Mouse (Mus musculus) limb, embryonic 10.5 days (tissue): Measurements from ENCODE around the gene Cdkl5. TPM values are rescaled to one million over a fixed set of nuclear protein-coding genes. Genes with fewer than 3 reads are reported as not detected.

ENCODE experiments used
- DNase-seq: peaks from one replicate; pipeline ENCODE4 v3.0.0-alpha.2; 2017; ENCODE audit warnings: low spot score
- H3K27ac ChIP-seq: fragments of 300-500 bp; sonication (generic); 2 replicates; pipeline ENCODE4 v1.5.1; 2016; ENCODE audit warnings: mild to moderate bottlenecking
- H3K27me3 ChIP-seq: fragments of 300-500 bp; sonication (generic); 2 replicates; pipeline ENCODE4 v1.6.1; 2016; ENCODE audit warnings: low read depth, mild to moderate bottlenecking; ENCODE audit not compliant: poor library complexity, severe bottlenecking
- H3K36me3 ChIP-seq: fragments of 300-500 bp; sonication (generic); 2 replicates; pipeline ENCODE4 v1.6.1; 2016; ENCODE audit warnings: mild to moderate bottlenecking, moderate library complexity
- H3K4me1 ChIP-seq: fragments of 300-500 bp; sonication (generic); 2 replicates; pipeline ENCODE4 v1.6.1; 2016
- H3K4me3 ChIP-seq: fragments of 300-500 bp; sonication (generic); 2 replicates; pipeline ENCODE4 v1.5.1; 2016; ENCODE audit warnings: mild to moderate bottlenecking, moderate library complexity
- H3K9me3 ChIP-seq: fragments of 300-500 bp; sonication (generic); replicated peaks from 2 replicates; pipeline ENCODE4 v1.6.1; 2016; ENCODE audit warnings: mild to moderate bottlenecking
- WGBS: fragments of 180-500 bp; shearing (Covaris S2); methylation state at CpG from one replicate; pipeline ENCODE4 v1.1.7; 2016; 5-methylcytosine and 5-hydroxymethylcytosine counted together
- polyA plus RNA-seq: library from polyadenylated mRNA; unstranded; fragments of >200 nt; fragmentation: Nextera tagmentation; extraction: Ambion mirVana; gene quantifications from 2 replicates; pipeline ENCODE4 v1.2.1, GENCODE M21; 2016

The Cdkl5 gene
- polyA plus RNA-seq, 1 experiment from 2014 or later = 1.4 TPM

DNA sequence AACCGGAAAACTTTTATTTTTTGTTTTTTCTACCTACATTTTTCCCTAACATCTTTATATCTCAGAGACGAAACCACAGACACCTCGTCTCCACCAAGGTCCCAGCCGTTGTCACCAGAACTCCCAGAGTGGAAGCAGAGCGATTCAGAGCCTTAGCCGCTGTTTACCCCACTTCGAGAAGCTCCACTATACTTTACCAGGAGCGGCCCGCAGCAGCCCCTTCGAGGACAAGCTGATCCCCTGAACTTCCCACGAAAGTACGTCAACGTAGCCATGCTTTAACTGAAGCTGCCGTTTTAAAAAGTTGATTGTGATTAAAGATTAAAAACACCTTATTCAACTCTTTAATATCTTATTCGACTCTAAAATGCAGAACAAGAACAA, 228.3 kb downstream of the Cdkl5 start:
- H3K27ac ChIP-seq = no peak overlapping the region
- H3K27me3 ChIP-seq = peaks cover 90% of the 10 kb centered on the region

DNA sequence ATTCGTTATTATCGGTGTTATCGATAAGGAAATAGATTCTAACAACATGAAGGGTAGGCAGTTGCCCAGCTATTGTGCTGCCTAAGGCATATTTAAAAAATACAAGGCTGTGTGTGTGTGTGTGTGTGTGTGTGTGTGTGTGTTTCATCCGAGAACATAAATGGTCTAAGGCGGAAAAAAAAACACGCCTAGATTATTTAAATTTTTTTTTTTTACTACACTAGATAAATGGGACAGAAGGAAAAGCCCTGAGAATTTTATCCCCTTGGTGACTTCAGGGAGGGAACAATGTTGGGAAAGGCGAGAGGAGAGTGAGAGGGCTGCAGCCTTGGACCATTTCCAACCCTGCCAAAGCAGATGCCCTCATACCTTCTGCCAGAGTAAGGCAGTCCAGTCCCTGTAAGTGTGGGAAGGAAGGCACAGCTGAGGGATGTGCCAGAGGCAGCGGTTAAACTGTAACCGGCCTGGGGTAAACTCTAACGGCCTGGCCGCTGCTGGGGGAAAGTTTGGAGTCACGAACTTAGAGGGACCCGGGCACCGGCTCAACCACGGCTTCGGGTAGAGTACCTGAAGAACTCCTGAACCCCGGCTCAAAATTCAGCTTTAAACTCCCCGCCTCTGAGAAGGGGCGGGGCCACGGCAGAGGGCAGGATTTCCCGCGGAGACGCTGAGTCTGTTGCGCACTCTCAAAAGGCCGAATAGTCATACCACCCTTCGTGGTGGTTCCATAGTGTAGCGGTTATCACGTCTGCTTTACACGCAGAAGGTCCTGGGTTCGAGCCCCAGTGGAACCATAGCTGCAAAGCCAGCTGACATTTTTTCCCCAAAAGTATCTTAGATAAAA, 228.9 kb downstream of the Cdkl5 start:
- no peak overlapping the region for H3K27ac ChIP-seq
- 23% methylated on average over 30 of the region's 30 CpGs for WGBS
- peak overlapping the region; percentile 54 for H3K4me3 ChIP-seq
- no peaks in the 10 kb centered on the region for H3K36me3 ChIP-seq
- peak; percentile 88 for DNase-seq
- no peaks in the 10 kb centered on the region for H3K9me3 ChIP-seq
- H3K4me1 ChIP-seq = no peaks in the 10 kb centered on the region
- peaks cover 90% of the 10 kb centered on the region for H3K27me3 ChIP-seq

More for the DNA sequence above, 228.3 kb downstream of the Cdkl5 start:
- Histone ChIP-seq H3K4me1 (no peaks in the 10 kb centered on the region), H3K4me3 (peak overlapping the region; percentile 54), H3K9me3 (no peaks in the 10 kb centered on the region), H3K36me3 (no peaks in the 10 kb centered on the region)
- DNase-seq = no peak
- 29% methylated on average over 15 of the region's 15 CpGs for WGBS

DNA sequence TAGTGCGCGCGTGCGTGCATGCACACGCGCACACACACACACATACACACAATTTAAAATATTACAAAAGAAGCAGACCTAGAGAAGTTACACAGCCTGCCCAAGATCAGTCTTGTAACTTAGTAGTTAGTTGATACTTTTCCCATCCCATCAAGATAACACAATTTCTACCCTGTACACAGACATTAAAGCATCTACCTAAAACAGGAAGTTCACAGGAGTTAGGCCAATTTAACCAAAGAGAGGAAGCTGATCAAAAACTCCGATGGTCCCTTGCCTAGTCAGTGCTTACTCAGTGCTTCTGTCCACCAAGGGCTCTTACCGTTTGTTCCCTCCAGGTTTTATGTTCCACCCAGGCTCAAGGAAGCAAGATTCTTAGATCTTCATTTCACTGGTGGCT, 243.7 kb downstream of the Cdkl5 start:
- H3K27me3 ChIP-seq = peaks cover 78% of the 10 kb centered on the region
- no peak overlapping the region for H3K4me3 ChIP-seq
- H3K4me1 ChIP-seq = no peaks in the 10 kb centered on the region
- 96% methylated on average over 8 of the region's 8 CpGs for WGBS
- H3K9me3 ChIP-seq = no peaks in the 10 kb centered on the region
- DNase-seq = no peak
- H3K36me3 ChIP-seq = no peaks in the 10 kb centered on the region
- H3K27ac ChIP-seq = no peak overlapping the region

DNA sequence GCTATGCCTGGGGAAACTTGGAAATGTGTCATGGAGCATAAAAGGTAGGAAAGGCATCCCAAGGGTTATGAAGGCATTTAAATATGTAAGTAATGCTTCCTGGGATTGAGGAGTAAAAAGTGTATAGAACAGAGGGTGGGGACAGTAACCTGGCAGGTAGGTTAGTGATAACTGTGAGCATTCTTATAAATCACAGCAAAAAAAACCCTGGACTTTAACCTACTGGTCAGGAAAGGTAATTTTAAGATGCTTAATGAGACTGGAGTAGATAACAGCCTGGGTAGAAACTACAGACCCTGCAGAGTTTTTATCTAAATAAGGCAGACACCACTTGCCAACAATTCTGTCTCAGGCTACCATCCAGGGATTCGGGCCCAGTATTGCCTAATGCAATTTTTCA, 245.9 kb downstream of the Cdkl5 start:
- WGBS = 81% methylated on average over 1 of the region's 1 CpGs
- Histone ChIP-seq H3K4me1 (no peaks in the 10 kb centered on the region), H3K27ac (no peak overlapping the region), H3K9me3 (no peaks in the 10 kb centered on the region), H3K4me3 (no peak overlapping the region), H3K27me3 (peaks cover 69% of the 10 kb centered on the region), H3K36me3 (no peaks in the 10 kb centered on the region)
- no peak for DNase-seq

DNA sequence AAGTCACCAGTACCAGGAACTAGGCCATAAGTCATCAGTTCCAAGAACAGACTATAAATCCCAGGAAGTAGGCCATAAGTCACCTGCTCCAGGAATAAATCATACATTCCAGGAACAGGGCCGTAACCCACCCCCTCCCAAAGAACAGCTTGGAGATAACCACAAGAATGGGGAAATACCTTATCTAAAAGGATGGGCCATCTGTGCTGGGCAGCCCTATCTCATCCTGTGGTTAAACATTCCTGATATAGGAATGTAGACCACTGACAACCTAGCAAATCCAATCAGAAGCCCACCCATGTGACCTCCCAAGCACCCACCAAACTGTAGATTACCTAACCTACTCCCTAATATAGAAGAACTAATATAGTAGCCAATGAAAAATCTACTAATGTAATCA, 249.1 kb downstream of the Cdkl5 start:
- Histone ChIP-seq H3K27ac (no peak overlapping the region), H3K4me1 (no peaks in the 10 kb centered on the region), H3K27me3 (peaks cover 57% of the 10 kb centered on the region), H3K4me3 (no peak overlapping the region), H3K9me3 (no peaks in the 10 kb centered on the region), H3K36me3 (no peaks in the 10 kb centered on the region)
- no peak for DNase-seq
- 80% methylated on average over 1 of the region's 1 CpGs for WGBS

DNA sequence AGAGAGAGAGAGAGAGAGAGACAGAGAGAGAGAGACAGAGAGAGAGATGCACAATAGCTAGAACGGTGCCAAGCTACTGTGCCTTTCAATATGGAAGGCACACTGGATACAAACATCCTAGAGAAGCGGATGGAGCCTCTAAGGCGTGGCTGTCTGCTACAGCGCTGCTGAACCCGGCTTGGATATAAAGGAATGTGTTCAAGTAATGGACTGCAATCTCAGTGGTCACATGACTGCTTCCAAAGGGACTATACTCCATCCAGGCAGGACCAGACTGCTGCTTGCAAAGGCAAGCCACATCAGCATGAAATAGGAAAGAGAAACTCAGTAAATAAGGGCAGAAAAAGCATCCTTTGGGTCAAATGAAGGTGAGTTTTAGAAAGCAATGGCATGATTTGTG, 258.9 kb downstream of the Cdkl5 start, which contains the start of gene Ppef1:
Gene Ppef1, minus strand, starts transcription at position 116 of the 400 bp plus-strand sequence.
- Histone ChIP-seq H3K9me3 (no peaks in the 10 kb centered on the region), H3K27ac (no peak within 1 kb of the TSS), H3K27me3 (peaks cover 91% of the 10 kb centered on the region), H3K4me1 (no peaks in the 10 kb centered on the region), H3K36me3 (no peaks in the 10 kb centered on the region), H3K4me3 (no peak within 1 kb of the TSS)
- DNase-seq = no peak
- 83% methylated on average over 5 of the region's 5 CpGs for WGBS

Other genes with a start within 250 kb of the Cdkl5 start
- gene Rs1, start 226.7 kb downstream of the Cdkl5 start, polyA plus RNA-seq = not detected in 2 replicates
- 0.24 TPM in 1 of 2 replicates, not detected in the other for gene Gja6, start 87.7 kb downstream of the Cdkl5 start, polyA plus RNA-seq
- 2.4 and 3.0 TPM in 2 replicates for gene Scml2, start 122.5 kb upstream of the Cdkl5 start, polyA plus RNA-seq